Mouse (Mus musculus): ENCODE results near the gene Cnot6.

- TF ChIP-seq CTCF (IDR thresholded peaks at IDR 0.05) (no peak), EP300 (IDR thresholded peaks at IDR 0.05) (no peak)
Measured at GRCm38 (mm10) chr11:49721358-49721757, 8.8 kb upstream of the Cnot6 start.
